Mouse (Mus musculus) skeletal muscle tissue, adult 2 months (tissue): ENCODE results near the gene Pnmal2.

Experiments
- DNase-seq: peaks from one replicate; pipeline ENCODE4 v3.0.0-alpha.2; 2012; ENCODE audit warnings: low read depth, low spot score

Pnmal2 gene

GRCm38 (mm10) chr7:16917447-16917846 lies 27.0 kb upstream of the Pnmal2 start:
- no peak for DNase-seq

GRCm38 (mm10) chr7:16918014-16918413 lies 26.5 kb upstream of the Pnmal2 start:
- no peak for DNase-seq

GRCm38 (mm10) chr7:16918670-16919069 lies 25.8 kb upstream of the Pnmal2 start:
- DNase-seq, result no peak

- no peak for DNase-seq
These were observed 24.9 kb upstream of the Pnmal2 start for GRCm38 (mm10) chr7:16919395-16920149.

- no peak for DNase-seq
These were observed 24.3 kb upstream of the Pnmal2 start for GRCm38 (mm10) chr7:16920150-16920579.

GRCm38 (mm10) chr7:16920818-16921791 lies 23.4 kb upstream of the Pnmal2 start:
- DNase-seq, result no peak

- DNase-seq, result peak; percentile 68
These were observed 22.6 kb upstream of the Pnmal2 start for GRCm38 (mm10) chr7:16921881-16922335.

GRCm38 (mm10) chr7:16922360-16922973 lies 22.0 kb upstream of the Pnmal2 start:
- no peak for DNase-seq

GRCm38 (mm10) chr7:16923283-16924036 lies 21.0 kb upstream of the Pnmal2 start:
- no peak for DNase-seq

GRCm38 (mm10) chr7:16924037-16924834 lies 20.2 kb upstream of the Pnmal2 start, which contains the start of gene Calm3:
Gene Calm3 (minus strand): TSS chr7:16924114.
- DNase-seq, result peak; percentile 100

- no peak for DNase-seq
These were observed 16.1 kb upstream of the Pnmal2 start for GRCm38 (mm10) chr7:16928341-16928740.

- no peak for DNase-seq
These were observed 13.6 kb upstream of the Pnmal2 start for GRCm38 (mm10) chr7:16930850-16931249.

- peak; percentile 74 for DNase-seq
These were observed 12.4 kb upstream of the Pnmal2 start for GRCm38 (mm10) chr7:16931968-16932627.

GRCm38 (mm10) chr7:16932704-16933577 lies 11.5 kb upstream of the Pnmal2 start:
- no peak for DNase-seq

- no peak for DNase-seq
These were observed 7.2 kb upstream of the Pnmal2 start for GRCm38 (mm10) chr7:16937312-16937711.

- no peak for DNase-seq
These were observed 6.2 kb upstream of the Pnmal2 start for GRCm38 (mm10) chr7:16938117-16938791.

- DNase-seq, result no peak
These were observed 4.2 kb upstream of the Pnmal2 start for GRCm38 (mm10) chr7:16940292-16940691.

- DNase-seq, result no peak
These were observed 1.6 kb upstream of the Pnmal2 start for GRCm38 (mm10) chr7:16942861-16943260.
